Mouse (Mus musculus) colon, adult 2 months (tissue): ENCODE data around the gene Ddias. TPM values are rescaled to one million over a fixed set of nuclear protein-coding genes. Genes with fewer than 3 reads are reported as not detected.

Source experiments
- polyA plus RNA-seq: library from polyadenylated mRNA; depleted of rRNA; stranded (reverse); fragments of >200 nt; gene quantifications from 2 replicates; pipeline ENCODE4 v1.2.3, GENCODE M21; 2012; rRNA removed

The Ddias gene
- polyA plus RNA-seq, result 0.08 TPM in 2 replicates

GRCm38 (mm10) chr7:92874116-92874675 lies at the start of gene Ddias, which contains the start of gene Prcp:
Gene Ddias (minus strand): TSS chr7:92874247.
Gene Prcp (plus strand): TSS chr7:92874470.

Other genes with a start within 250 kb of the Ddias start
- 0.65 and 0.80 TPM in 2 replicates for gene Ankrd42, start 237.1 kb downstream of the Ddias start, polyA plus RNA-seq
- gene Pcf11, start 204.3 kb downstream of the Ddias start, polyA plus RNA-seq, result 15.9 and 16.6 TPM in 2 replicates
- gene Rab30, start 132.6 kb downstream of the Ddias start, polyA plus RNA-seq, result 0.24 and 0.51 TPM in 2 replicates
- 18.6 and 25.1 TPM in 2 replicates for gene Prcp, start 223 bp upstream of the Ddias start, polyA plus RNA-seq
- 1.1 and 1.3 TPM in 2 replicates for gene Fam181b, start 205.6 kb upstream of the Ddias start, polyA plus RNA-seq